Mouse (Mus musculus): Measurements from ENCODE around the gene Daxx.

Daxx gene

GRCm38 (mm10) chr17:33948090-33948904, 39.1 kb downstream of the Daxx start:
- no peak for DNase-seq

DNA sequence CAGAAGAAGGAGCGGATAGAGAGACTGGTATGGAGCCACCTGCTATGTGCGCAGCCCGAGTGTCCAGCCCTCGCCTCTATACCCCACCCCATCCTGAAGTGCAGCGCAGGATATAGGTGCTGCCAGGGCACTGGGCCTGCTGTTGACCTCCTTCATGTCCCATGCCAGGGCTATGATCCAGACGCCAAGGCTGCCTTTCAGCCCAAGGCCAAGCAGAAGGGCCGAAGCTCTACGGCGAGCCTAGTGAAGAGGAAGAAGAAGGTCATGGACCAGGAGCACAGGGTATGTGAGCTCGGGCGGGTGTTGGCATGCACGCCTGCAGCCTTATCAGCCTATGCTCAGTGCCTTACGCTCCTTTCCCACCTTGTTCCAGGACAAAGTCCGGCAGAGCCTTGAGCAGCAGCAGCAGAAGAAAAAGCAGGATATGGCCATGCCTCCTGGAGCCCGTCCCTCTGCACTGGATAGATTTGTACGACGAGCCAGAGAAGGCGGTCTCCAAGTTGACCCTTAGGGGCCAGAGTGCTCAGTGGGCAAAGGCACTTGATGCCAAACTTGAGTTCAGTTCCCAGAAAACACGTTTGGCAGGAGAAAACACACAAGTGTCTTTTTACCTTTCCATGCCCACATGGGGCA, 39.8 kb downstream of the Daxx start:
- no peak for DNase-seq

DNA sequence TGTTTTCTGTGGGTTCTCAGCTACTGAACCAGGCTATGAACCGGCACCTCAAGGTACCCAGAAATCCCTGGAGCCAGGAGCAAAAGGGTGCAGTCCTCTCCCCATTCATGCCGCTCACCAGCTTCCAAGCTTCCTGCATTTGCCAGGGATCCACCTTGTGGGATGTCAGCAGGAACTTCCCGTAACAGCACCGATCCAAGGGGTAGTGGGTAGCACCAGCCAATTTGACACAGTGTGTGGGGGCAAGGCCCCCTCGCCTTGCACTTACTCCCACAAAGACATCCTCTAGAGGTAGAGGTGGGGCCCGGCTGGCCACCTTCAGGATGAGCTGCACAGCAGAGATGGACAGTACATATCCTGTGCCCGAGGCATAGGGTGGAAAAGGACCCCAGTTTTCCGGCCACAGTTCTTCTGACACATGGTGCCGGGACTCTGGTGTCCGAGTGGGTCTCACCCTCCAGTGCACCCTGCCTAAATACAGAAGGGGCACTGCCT, 41.0 kb downstream of the Daxx start:
- DNase-seq: no peak

- DNase-seq: peak; percentile 72 to 79
Observed at GRCm38 (mm10) chr17:33951021-33951946, 42.1 kb downstream of the Daxx start, which contains the start of gene B3galt4. B3galt4 (minus strand) TSS chr17:33951488.

GRCm38 (mm10) chr17:33952015-33952414, 42.8 kb downstream of the Daxx start:
- DNase-seq: peak in 1 of 2 experiments; percentile 3

DNA sequence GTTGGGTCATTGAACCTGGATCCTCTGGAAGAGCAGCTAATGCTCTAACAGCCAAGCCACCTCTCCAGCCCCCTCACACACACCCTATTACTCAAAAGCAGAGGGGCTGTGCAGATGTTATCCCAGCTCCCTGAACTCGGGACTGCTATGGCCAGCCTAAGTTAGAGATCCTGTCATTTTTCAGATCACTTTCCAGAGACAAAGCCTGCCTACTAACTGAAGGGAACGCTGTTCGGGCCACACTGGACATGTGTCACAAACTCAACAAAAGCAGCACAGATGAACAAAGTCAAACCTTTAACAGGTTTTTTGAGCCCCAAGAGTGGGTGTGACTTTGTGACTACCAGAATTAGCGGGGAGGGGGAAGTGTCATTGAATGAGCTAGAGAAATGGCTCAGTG, 43.7 kb downstream of the Daxx start:
- no peak for DNase-seq

DNA sequence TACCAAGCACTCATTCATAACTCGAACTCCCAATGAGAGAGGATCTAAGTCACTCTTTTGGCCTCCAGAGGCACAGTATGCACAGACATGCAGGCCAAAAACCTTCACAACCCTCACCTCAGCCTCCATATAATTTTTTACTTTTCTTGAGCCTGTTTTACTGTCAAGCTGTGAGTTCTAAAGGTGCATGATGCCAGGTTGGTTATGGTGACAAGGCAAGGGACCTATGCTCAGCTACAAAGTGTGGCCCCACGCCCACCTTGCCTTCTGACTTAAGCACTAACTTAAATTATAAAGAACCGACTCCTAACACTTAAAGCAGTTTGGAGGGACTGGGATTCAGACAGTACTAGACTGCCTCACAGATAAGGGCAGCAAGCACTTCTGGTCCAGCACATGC, 44.1 kb downstream of the Daxx start:
- no peak for DNase-seq

DNA sequence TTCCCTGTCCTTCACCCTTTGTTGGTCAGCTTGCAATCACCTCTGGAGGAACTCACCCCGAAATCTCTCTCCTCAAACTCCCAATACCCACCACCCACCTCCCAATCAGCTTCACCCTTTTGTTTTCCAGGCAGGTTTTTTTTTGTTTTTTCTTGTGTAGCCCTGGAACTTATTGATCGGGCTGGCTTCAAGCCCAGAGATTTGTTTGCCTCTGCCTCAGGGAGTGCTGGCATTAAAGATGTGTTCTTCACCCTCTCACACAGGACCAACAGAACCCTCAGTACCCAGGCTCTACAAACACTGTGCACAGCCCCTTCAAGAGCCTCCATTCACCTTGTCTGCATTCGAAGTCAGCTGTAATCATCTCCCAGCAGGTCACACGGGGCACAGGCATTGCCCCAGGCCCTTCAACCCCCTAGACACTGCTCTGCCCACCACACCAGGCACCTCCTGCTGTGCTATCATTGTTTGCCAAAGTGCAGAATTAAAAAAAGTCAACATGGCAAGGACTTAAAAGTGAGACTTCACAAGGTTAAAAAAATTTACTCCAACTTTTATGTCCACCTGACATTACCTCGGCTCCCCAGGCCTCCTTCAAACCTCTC, 44.8 kb downstream of the Daxx start:
- no peak for DNase-seq

GRCm38 (mm10) chr17:33954646-33955554, 45.7 kb downstream of the Daxx start:
- peak; percentile 3 to 44 for DNase-seq

- DNase-seq: peak; percentile 97 to 98
Observed at GRCm38 (mm10) chr17:33955555-33956214, 46.5 kb downstream of the Daxx start, which contains the start of the genes Vps52 and Rps18. Vps52 (plus strand) TSS chr17:33955812. Rps18 (minus strand) TSS chr17:33956001.

DNA sequence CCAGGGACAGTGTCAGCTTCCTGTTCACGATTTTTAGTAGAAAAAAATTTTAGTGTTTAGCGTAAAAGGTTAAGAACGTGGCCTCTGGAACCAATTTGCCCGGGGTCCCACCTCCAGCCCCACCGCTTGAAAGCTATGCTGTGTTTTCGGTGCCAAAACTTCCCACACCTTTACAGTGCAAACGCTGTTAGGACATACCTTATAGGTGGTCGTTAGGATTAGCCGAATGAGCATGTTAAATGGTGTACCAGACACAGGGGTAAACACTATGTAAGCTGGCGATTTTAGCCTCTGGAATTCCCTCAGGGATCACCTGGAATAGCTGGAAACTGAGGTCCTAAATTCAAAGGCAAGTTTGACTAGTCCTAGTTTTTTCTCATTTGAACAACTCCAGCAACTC, 47.1 kb downstream of the Daxx start:
- no peak for DNase-seq

DNA sequence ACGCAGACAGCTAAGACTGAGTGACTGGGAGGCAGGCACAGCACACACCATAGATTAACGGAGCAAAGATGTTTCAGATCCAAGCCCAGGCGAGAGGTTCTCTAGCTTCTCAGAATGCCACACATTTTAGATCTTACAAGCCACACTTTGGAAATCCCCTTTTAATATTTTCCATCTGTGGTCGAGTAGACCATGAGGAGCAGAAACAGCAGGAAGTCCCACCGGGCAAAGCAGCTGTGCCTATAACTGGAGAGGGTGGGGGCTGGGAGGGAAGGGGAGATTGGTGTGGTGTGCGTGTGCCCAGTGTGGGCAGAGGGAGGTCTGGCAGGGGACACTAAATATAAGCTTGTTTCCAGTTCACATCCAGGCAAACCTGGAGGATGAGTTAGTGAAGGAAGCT, 48.3 kb downstream of the Daxx start:
- no peak for DNase-seq

DNA sequence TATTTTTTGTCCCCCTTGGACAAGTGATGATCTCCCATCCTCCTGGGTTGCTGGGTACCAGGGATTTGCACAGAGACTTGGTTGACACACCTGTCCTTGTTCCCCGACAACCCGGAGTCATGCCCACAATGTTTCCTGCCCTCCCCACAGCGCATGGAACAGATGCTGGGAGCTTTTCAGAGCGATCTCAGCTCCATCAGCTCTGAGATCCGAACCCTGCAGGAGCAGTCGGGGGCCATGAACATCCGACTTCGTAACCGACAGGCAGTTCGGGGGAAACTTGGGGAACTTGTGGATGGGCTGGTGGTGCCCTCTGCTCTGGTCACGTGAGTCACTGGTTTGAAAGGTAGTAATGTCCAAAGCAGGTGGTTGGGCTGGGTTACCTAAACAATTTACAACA, 49.2 kb downstream of the Daxx start:
- no peak for DNase-seq

DNA sequence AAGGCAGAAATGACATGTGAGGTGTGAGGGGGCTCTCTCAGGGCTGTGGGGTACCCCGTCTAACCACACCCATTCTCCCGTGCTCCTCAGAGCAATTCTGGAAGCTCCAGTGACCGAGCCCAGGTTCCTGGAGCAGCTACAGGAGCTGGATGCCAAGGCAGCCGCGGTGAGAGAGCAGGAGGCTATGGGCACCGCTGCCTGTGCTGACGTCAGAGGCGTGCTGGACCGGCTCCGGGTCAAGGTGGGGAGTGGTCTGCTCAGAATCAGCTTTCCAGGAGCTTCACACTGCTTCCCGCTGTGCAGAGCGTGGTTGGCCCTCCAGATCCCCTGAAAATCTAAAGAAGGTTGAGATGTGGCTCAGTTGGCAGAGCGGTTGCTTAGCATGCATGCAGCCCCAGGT, 49.9 kb downstream of the Daxx start:
- no peak for DNase-seq

DNA sequence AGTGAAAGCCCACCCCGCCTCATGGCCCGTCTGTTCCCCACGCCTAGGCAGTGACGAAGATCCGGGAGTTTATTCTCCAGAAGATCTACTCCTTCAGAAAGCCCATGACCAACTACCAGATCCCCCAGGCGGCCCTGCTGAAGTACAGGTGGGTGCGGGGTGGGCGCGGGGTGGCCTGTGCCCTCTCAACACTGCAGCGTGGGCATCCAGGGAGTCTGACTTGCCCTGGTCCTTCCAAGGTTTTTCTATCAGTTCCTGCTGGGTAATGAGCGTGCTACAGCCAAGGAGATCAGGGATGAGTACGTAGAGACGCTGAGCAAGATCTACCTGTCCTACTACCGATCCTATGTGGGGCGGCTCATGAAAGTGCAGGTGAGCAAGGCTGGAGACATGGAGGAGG, 50.7 kb downstream of the Daxx start:
- DNase-seq: no peak

DNA sequence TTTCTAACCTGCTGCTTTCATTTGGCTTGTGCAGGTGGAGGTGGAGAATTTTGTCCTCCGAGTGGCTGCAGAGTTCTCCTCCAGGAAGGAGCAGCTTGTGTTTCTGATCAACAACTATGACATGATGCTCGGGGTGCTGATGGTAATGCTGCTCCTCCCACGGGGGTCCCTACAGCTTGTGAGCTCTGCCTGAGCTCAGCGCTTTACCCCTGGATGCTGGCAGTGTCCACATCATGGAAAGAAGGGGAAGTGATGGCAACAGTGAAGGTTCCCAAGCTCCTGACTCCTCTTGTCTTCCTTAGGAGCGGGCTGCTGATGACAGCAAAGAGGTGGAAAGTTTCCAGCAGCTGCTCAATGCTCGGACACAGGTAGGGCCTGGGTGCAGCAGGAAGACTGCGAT, 53.7 kb downstream of the Daxx start:
- DNase-seq: no peak
